Mouse (Mus musculus): Measurements from ENCODE around the gene Dynlrb1. TPM values are rescaled to one million over a fixed set of nuclear protein-coding genes. Genes with fewer than 3 reads are reported as not detected.

Dynlrb1 gene
- total RNA-seq, 2 experiments from 2014 or later = 138 to 161 TPM

DNA sequence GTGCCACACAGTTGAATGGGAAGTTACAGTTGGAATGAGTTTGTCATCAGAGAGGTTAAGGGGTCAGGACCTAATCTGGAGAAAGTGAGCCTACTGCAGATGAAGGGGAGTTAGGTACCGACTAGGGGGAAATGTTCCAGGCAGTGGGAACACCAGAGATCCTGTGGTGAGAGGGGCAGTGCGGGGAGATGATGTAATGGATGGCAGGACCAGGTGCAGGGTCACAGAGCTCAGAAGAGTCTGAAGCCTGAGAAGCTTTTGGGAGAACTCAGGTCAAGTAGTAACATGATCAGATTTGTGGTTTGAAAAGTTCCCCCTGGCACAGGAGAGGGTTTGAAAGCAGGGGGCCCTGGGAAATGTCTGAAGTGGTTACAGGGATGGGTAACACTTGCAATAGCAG is 43.8 kb downstream of the Dynlrb1 start:
- DNase-seq = no peak

DNA sequence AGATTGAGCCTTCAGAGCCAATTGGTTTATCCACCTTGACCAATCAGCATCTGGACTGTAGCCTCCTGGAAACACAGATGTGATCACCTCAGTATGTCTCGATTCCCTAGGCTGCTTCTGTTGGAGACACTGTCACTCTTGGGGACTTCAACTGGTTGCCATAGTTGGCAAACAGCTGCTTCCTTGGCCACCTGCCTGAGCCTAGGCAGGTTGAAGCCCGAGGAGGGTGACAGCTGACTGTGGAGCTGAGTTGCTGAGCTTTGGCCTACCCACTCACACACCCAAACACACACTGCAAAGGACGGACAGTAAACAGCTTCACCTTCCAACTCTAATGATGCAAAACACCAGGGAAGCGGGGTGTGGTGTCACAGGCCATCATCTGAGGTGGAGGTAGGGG is 47.5 kb downstream of the Dynlrb1 start:
- DNase-seq = peak; percentile 71 to 77

DNA sequence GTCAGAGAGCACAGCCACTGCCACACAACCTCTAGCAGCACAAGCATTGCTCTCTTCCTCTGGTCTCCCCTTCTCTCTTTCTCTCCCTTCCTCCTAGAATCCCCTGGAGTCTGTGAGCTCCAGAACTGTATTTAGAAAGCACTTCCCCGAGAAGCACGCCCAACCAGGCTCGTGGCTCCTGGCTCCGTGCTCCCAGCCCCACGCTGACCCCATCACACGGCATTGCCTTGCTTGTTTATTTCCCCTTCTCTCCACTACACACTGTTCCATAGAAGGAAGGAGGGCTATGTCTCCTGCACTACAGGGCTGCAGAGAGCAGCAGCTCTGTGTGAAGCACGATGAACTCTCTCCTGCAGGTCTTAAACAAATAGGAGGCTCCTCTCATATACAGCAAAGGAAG is 48.3 kb downstream of the Dynlrb1 start:
- DNase-seq = peak; percentile 58 to 62

GRCm38 (mm10) chr2:155285744-155286143 is 49.4 kb downstream of the Dynlrb1 start:
- no peak for DNase-seq

- DNase-seq = peak in 1 of 2 experiments; percentile 68
Measured at GRCm38 (mm10) chr2:155287456-155288250, 51.3 kb downstream of the Dynlrb1 start.

- DNase-seq = no peak
Measured at GRCm38 (mm10) chr2:155290066-155290465, 53.7 kb downstream of the Dynlrb1 start.

GRCm38 (mm10) chr2:155293382-155293781 is 57.0 kb downstream of the Dynlrb1 start:
- DNase-seq = peak; percentile 52 to 74

GRCm38 (mm10) chr2:155293946-155294345 is 57.6 kb downstream of the Dynlrb1 start:
- no peak for DNase-seq

DNA sequence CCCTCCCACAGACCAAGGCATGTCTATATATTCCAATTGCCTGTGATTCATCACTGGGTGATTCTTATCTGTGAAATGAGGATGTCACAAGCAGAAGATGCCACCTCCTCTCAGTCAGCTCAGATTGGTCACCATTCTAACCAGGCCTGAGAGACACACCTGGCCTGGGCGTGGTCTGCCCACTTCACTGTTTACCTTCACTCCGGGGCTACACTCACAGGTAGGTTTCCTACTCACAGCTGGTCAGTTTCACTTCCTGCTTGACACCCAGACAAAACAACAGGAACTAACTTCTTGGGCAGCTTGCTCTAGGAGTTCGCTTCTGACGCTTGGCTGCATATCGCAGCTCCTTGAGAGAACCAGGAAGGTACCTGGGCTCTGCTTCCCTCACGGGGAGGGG is 59.1 kb downstream of the Dynlrb1 start:
- no peak for DNase-seq

GRCm38 (mm10) chr2:155299563-155299962 is 63.2 kb downstream of the Dynlrb1 start:
- peak; percentile 49 to 64 for DNase-seq

Other genes with a start within 250 kb of the Dynlrb1 start
- gene Gm14226, start 218.3 kb upstream of the Dynlrb1 start, total RNA-seq (2021) = under 1 TPM; 0.15 to 0.20 TPM
- 10 to 100 TPM; 10.4 to 16.4 TPM for gene Ahcy, start 162.0 kb upstream of the Dynlrb1 start, total RNA-seq (2021)
- 10 to 100 TPM; 22.9 to 27.0 TPM for gene Itch, start 103.0 kb upstream of the Dynlrb1 start, total RNA-seq (2021)
- 100 to 1,000 TPM; 727 to 753 TPM for gene Map1lc3a, start 39.8 kb downstream of the Dynlrb1 start, total RNA-seq (2021)
- gene Pigu, start 120.9 kb downstream of the Dynlrb1 start, total RNA-seq (2021) = 10 to 100 TPM; 24.0 to 27.0 TPM
- 100 to 1,000 TPM; 433 to 445 TPM for gene Trp53inp2, start 144.5 kb downstream of the Dynlrb1 start, total RNA-seq (2021)
- gene Ncoa6, start 237.4 kb downstream of the Dynlrb1 start, total RNA-seq (2021) = 10 to 100 TPM; 20.6 to 23.4 TPM

All from heart, adult 18-20 months (tissue).